Mouse (Mus musculus) bone marrow, adult 2 months (tissue): ENCODE results near the gene Ctsc. TPM values are rescaled to one million over a fixed set of nuclear protein-coding genes. Genes with fewer than 3 reads are reported as not detected.

Source experiments
- H3K27ac ChIP-seq: fragments of 200-500 bp; 2 replicates; pipeline ENCODE4 v1.5.1; 2012; ENCODE audit warnings: low read depth, mild to moderate bottlenecking, control low read depth, inconsistent platforms, low read length; ENCODE audit not compliant: control insufficient read depth, poor library complexity, insufficient read depth
- H3K4me1 ChIP-seq: fragments of 200-500 bp; 2 replicates; pipeline ENCODE4 v1.6.1; 2011; ENCODE audit warnings: low read length; ENCODE audit not compliant: control insufficient read depth, insufficient read depth
- H3K4me3 ChIP-seq: fragments of 200-500 bp; replicated peaks from 2 replicates; pipeline ENCODE3; 2011; ENCODE audit warnings: mild to moderate bottlenecking, low read depth, low read length, control low read depth; ENCODE audit not compliant: control insufficient read depth
- CTCF ChIP-seq: fragments of 200-500 bp; IDR thresholded peaks from 2 replicates; pipeline ENCODE4 v1.5.1; 2011; ENCODE audit warnings: low read length, control low read depth; ENCODE audit not compliant: control insufficient read depth, insufficient read depth
- POLR2A ChIP-seq: fragments of 200-500 bp; IDR thresholded peaks from 2 replicates; pipeline ENCODE4 v1.6.1; 2011; ENCODE audit warnings: low read depth, mild to moderate bottlenecking, control low read depth, low read length, borderline replicate concordance; ENCODE audit not compliant: control insufficient read depth
- WGBS: fragments of 180-500 bp; shearing (Covaris S2); methylation state at CpG from one replicate; pipeline ENCODE4 v1.1.7; 2018; 5-methylcytosine and 5-hydroxymethylcytosine counted together
- polyA plus RNA-seq: library from polyadenylated mRNA; stranded (reverse); fragments of >200 nt; gene quantifications from 2 replicates; pipeline ENCODE4 v1.2.4, GENCODE M21; 2011; ENCODE audit warnings: low replicate concordance; ENCODE audit not compliant: missing spikeins, insufficient read depth, insufficient read length

Ctsc gene
- polyA plus RNA-seq, 1 experiment, result 18.4 TPM

GRCm38 (mm10) chr7:88343828-88344227, 65.9 kb downstream of the Ctsc start:
- Histone ChIP-seq H3K4me3 (no peak overlapping the region), H3K4me1 (no peaks in the 10 kb centered on the region), H3K27ac (no peak overlapping the region)
- no peak for TF ChIP-seq POLR2A
- TF ChIP-seq CTCF, result peak; percentile 50; the same call in 1 of the 2 replicates

- WGBS, result 81% methylated on average over 1 of the region's 1 CpGs
- no peak for TF ChIP-seq CTCF
- TF ChIP-seq POLR2A, result no peak
- H3K27ac ChIP-seq, result no peak overlapping the region
Measured at GRCm38 (mm10) chr7:88346035-88346434, 68.2 kb downstream of the Ctsc start.

GRCm38 (mm10) chr7:88356871-88357776, 79.2 kb downstream of the Ctsc start:
- no peak for TF ChIP-seq CTCF
- no peak for TF ChIP-seq POLR2A
- Histone ChIP-seq H3K27ac (no peak overlapping the region), H3K4me1 (no peaks in the 10 kb centered on the region; the same call in 1 of the 2 replicates), H3K4me3 (no peak overlapping the region)
- WGBS, result 36% methylated on average over 4 of the region's 4 CpGs

More at GRCm38 (mm10) chr7:88346035-88346434, 68.2 kb downstream of the Ctsc start:
- Histone ChIP-seq H3K4me3 (no peak overlapping the region), H3K4me1 (no peaks in the 10 kb centered on the region)

GRCm38 (mm10) chr7:88358042-88358878, 80.4 kb downstream of the Ctsc start:
- TF ChIP-seq POLR2A, result no peak
- TF ChIP-seq CTCF, result no peak
- H3K4me1 ChIP-seq, result no peaks in the 10 kb centered on the region; the same call in 1 of the 2 replicates
- no peak overlapping the region for H3K27ac ChIP-seq
- no peak overlapping the region for H3K4me3 ChIP-seq
- WGBS, result 79% methylated on average over 7 of the region's 7 CpGs

Other genes starting within 250 kb of the Ctsc start
- 2.9 and 4.5 TPM in 2 replicates for gene Rab38, start 152.2 kb downstream of the Ctsc start, polyA plus RNA-seq